Mouse (Mus musculus): ENCODE results near the gene Vars2. TPM values are rescaled to one million over a fixed set of nuclear protein-coding genes. Genes with fewer than 3 reads are reported as not detected.

Vars2 gene
- 0.48 TPM for polyA plus RNA-seq (2014; fragmentation: Illumina TruSeq; extraction: RNeasy Lipid Tissue Mini Kit (QIAGEN cat#74804))

GRCm38 (mm10) chr17:35667334-35668065 lies at the start of gene Vars2:
Vars2 (minus strand) TSS chr17:35667592.

GRCm38 (mm10) chr17:35704621-35705464 lies 37.5 kb upstream of the Vars2 start, which contains the start of gene Ddr1:
Ddr1 (minus strand) TSS chr17:35704621.

GRCm38 (mm10) chr17:35673416-35674035 lies 6.1 kb upstream of the Vars2 start, which contains the start of gene Gtf2h4:
Gtf2h4 (minus strand) TSS chr17:35673739.

GRCm38 (mm10) chr17:35643609-35644236 lies 23.7 kb downstream of the Vars2 start, which contains the start of gene Mucl3:
Mucl3 (minus strand) TSS chr17:35643695.

GRCm38 (mm10) chr17:35626537-35626936 lies 40.9 kb downstream of the Vars2 start, which contains the start of gene Gm9573:
Gm9573 (minus strand) TSS chr17:35626637.

Other genes starting within 250 kb of the Vars2 start
- 3.0 TPM for gene H2-Q6, start 242.7 kb downstream of the Vars2 start, polyA plus RNA-seq (2014; fragmentation: Illumina TruSeq; extraction: RNeasy Lipid Tissue Mini Kit (QIAGEN cat#74804))
- 2.0 TPM for gene H2-Q7, start 228.4 kb downstream of the Vars2 start, polyA plus RNA-seq (2014; fragmentation: Illumina TruSeq; extraction: RNeasy Lipid Tissue Mini Kit (QIAGEN cat#74804))
- gene H2-Q10, start 197.5 kb downstream of the Vars2 start, polyA plus RNA-seq (2014; fragmentation: Illumina TruSeq; extraction: RNeasy Lipid Tissue Mini Kit (QIAGEN cat#74804)), result 0.80 TPM
- 0.46 TPM for gene Pou5f1, start 161.6 kb downstream of the Vars2 start, polyA plus RNA-seq (2014; fragmentation: Illumina TruSeq; extraction: RNeasy Lipid Tissue Mini Kit (QIAGEN cat#74804))
- gene Tcf19, start 150.8 kb downstream of the Vars2 start, polyA plus RNA-seq (2014; fragmentation: Illumina TruSeq; extraction: RNeasy Lipid Tissue Mini Kit (QIAGEN cat#74804)), result 1.9 TPM
- gene Cchcr1, start 150.5 kb downstream of the Vars2 start, polyA plus RNA-seq (2014; fragmentation: Illumina TruSeq; extraction: RNeasy Lipid Tissue Mini Kit (QIAGEN cat#74804)), result 0.23 TPM
- gene Psors1c2, start 134.4 kb downstream of the Vars2 start, polyA plus RNA-seq (2014; fragmentation: Illumina TruSeq; extraction: RNeasy Lipid Tissue Mini Kit (QIAGEN cat#74804)), result not detected
- not detected for gene Cdsn, start 115.5 kb downstream of the Vars2 start, polyA plus RNA-seq (2014; fragmentation: Illumina TruSeq; extraction: RNeasy Lipid Tissue Mini Kit (QIAGEN cat#74804))
- gene 2300002M23Rik, start 100.1 kb downstream of the Vars2 start, polyA plus RNA-seq (2014; fragmentation: Illumina TruSeq; extraction: RNeasy Lipid Tissue Mini Kit (QIAGEN cat#74804)), result 0.48 TPM
- not detected for gene Sfta2, start 66.0 kb downstream of the Vars2 start, polyA plus RNA-seq (2014; fragmentation: Illumina TruSeq; extraction: RNeasy Lipid Tissue Mini Kit (QIAGEN cat#74804))
- gene Gm9573, start 41.0 kb downstream of the Vars2 start, polyA plus RNA-seq (2014; fragmentation: Illumina TruSeq; extraction: RNeasy Lipid Tissue Mini Kit (QIAGEN cat#74804)), result not detected
- 0.17 TPM for gene Mucl3, start 23.9 kb downstream of the Vars2 start, polyA plus RNA-seq (2014; fragmentation: Illumina TruSeq; extraction: RNeasy Lipid Tissue Mini Kit (QIAGEN cat#74804))
- 2.4 TPM for gene Gtf2h4, start 6.1 kb upstream of the Vars2 start, polyA plus RNA-seq (2014; fragmentation: Illumina TruSeq; extraction: RNeasy Lipid Tissue Mini Kit (QIAGEN cat#74804))
- 7.1 TPM for gene Ddr1, start 37.0 kb upstream of the Vars2 start, polyA plus RNA-seq (2014; fragmentation: Illumina TruSeq; extraction: RNeasy Lipid Tissue Mini Kit (QIAGEN cat#74804))
- gene Ier3, start 154.1 kb upstream of the Vars2 start, polyA plus RNA-seq (2014; fragmentation: Illumina TruSeq; extraction: RNeasy Lipid Tissue Mini Kit (QIAGEN cat#74804)), result 7.2 TPM
- gene Flot1, start 155.6 kb upstream of the Vars2 start, polyA plus RNA-seq (2014; fragmentation: Illumina TruSeq; extraction: RNeasy Lipid Tissue Mini Kit (QIAGEN cat#74804)), result 6.8 TPM
- 165 TPM for gene Tubb5, start 170.7 kb upstream of the Vars2 start, polyA plus RNA-seq (2014; fragmentation: Illumina TruSeq; extraction: RNeasy Lipid Tissue Mini Kit (QIAGEN cat#74804))
- gene Mdc1, start 173.9 kb upstream of the Vars2 start, polyA plus RNA-seq (2014; fragmentation: Illumina TruSeq; extraction: RNeasy Lipid Tissue Mini Kit (QIAGEN cat#74804)), result 27.0 TPM
- gene Nrm, start 193.7 kb upstream of the Vars2 start, polyA plus RNA-seq (2014; fragmentation: Illumina TruSeq; extraction: RNeasy Lipid Tissue Mini Kit (QIAGEN cat#74804)), result 4.5 TPM
- gene Ppp1r18, start 198.0 kb upstream of the Vars2 start, polyA plus RNA-seq (2014; fragmentation: Illumina TruSeq; extraction: RNeasy Lipid Tissue Mini Kit (QIAGEN cat#74804)), result 2.1 TPM
- gene Dhx16, start 212.2 kb upstream of the Vars2 start, polyA plus RNA-seq (2014; fragmentation: Illumina TruSeq; extraction: RNeasy Lipid Tissue Mini Kit (QIAGEN cat#74804)), result 17.6 TPM
- gene 2310061I04Rik, start 229.8 kb upstream of the Vars2 start, polyA plus RNA-seq (2014; fragmentation: Illumina TruSeq; extraction: RNeasy Lipid Tissue Mini Kit (QIAGEN cat#74804)), result 11.3 TPM
- gene Atat1, start 242.5 kb upstream of the Vars2 start, polyA plus RNA-seq (2014; fragmentation: Illumina TruSeq; extraction: RNeasy Lipid Tissue Mini Kit (QIAGEN cat#74804)), result 8.8 TPM
- 14.5 TPM for gene Mrps18b, start 248.8 kb upstream of the Vars2 start, polyA plus RNA-seq (2014; fragmentation: Illumina TruSeq; extraction: RNeasy Lipid Tissue Mini Kit (QIAGEN cat#74804))
- gene Ppp1r10, start 248.8 kb upstream of the Vars2 start, polyA plus RNA-seq (2014; fragmentation: Illumina TruSeq; extraction: RNeasy Lipid Tissue Mini Kit (QIAGEN cat#74804)), result 47.7 TPM

Measured in ovary, adult 10 weeks (tissue).